Mouse (Mus musculus): ENCODE data around the gene Lmntd1. TPM values are rescaled to one million over a fixed set of nuclear protein-coding genes. Genes with fewer than 3 reads are reported as not detected.

Gene Lmntd1
- total RNA-seq, 2 experiments from 2014 or later, result 2.0 to 2.3 TPM

GRCm38 (mm10) chr6:145361109-145361694, 252.9 kb downstream of the Lmntd1 start:
- DNase-seq (ENCODE audit: low spot score in 2 of 2), result no peak
- Histone ChIP-seq H3K27ac (no peak overlapping the region), H3K4me3 (no peak overlapping the region)
- no peak for TF ChIP-seq CTCF (conservative IDR thresholded peaks at IDR 0.05)

GRCm38 (mm10) chr6:145359470-145360430, 254.4 kb downstream of the Lmntd1 start:
- H3K4me3 ChIP-seq, result no peak overlapping the region
- DNase-seq (ENCODE audit: low spot score in 2 of 2), result peak; percentile 38 to 73
- TF ChIP-seq CTCF (conservative IDR thresholded peaks at IDR 0.05), result peak; percentile 97
- H3K27ac ChIP-seq, result no peak overlapping the region

GRCm38 (mm10) chr6:145358001-145358400, 256.1 kb downstream of the Lmntd1 start:
- H3K4me3 ChIP-seq, result no peak overlapping the region
- no peak for TF ChIP-seq CTCF (conservative IDR thresholded peaks at IDR 0.05)
- no peak for DNase-seq (ENCODE audit: low spot score in 2 of 2)
- no peak overlapping the region for H3K27ac ChIP-seq

- H3K27ac ChIP-seq, result no peak overlapping the region
- H3K4me3 ChIP-seq, result no peak overlapping the region
- no peak for DNase-seq (ENCODE audit: low spot score in 2 of 2)
- peak; percentile 12; the same call in 1 of the 2 replicates for TF ChIP-seq CTCF (conservative IDR thresholded peaks at IDR 0.05)
Measured at GRCm38 (mm10) chr6:145353806-145354205, 260.3 kb downstream of the Lmntd1 start.

GRCm38 (mm10) chr6:145352705-145353104, 261.4 kb downstream of the Lmntd1 start:
- Histone ChIP-seq H3K27ac (no peak overlapping the region), H3K4me3 (no peak overlapping the region)
- TF ChIP-seq CTCF (conservative IDR thresholded peaks at IDR 0.05), result no peak
- DNase-seq (ENCODE audit: low spot score in 2 of 2), result no peak

- Histone ChIP-seq H3K4me3 (no peak overlapping the region), H3K27ac (no peak overlapping the region)
- DNase-seq (ENCODE audit: low spot score in 2 of 2), result no peak
- peak; percentile 63 for TF ChIP-seq CTCF (conservative IDR thresholded peaks at IDR 0.05)
Measured at GRCm38 (mm10) chr6:145348196-145348915, 265.8 kb downstream of the Lmntd1 start.

- no peak for DNase-seq (ENCODE audit: low spot score in 2 of 2)
- no peak overlapping the region for H3K4me3 ChIP-seq
- no peak for TF ChIP-seq CTCF (conservative IDR thresholded peaks at IDR 0.05)
- H3K27ac ChIP-seq, result no peak overlapping the region
Measured at GRCm38 (mm10) chr6:145347641-145348040, 266.5 kb downstream of the Lmntd1 start.

GRCm38 (mm10) chr6:145346789-145347557, 267.1 kb downstream of the Lmntd1 start:
- no peak for DNase-seq (ENCODE audit: low spot score in 2 of 2)
- H3K4me3 ChIP-seq, result no peak overlapping the region
- H3K27ac ChIP-seq, result no peak overlapping the region
- TF ChIP-seq CTCF (conservative IDR thresholded peaks at IDR 0.05), result no peak

GRCm38 (mm10) chr6:145346305-145346704, 267.8 kb downstream of the Lmntd1 start:
- H3K27ac ChIP-seq, result no peak overlapping the region
- H3K4me3 ChIP-seq, result no peak overlapping the region
- no peak for TF ChIP-seq CTCF (conservative IDR thresholded peaks at IDR 0.05)
- no peak for DNase-seq (ENCODE audit: low spot score in 2 of 2)

GRCm38 (mm10) chr6:145344719-145345118, 269.4 kb downstream of the Lmntd1 start:
- no peak for TF ChIP-seq CTCF (conservative IDR thresholded peaks at IDR 0.05)
- no peak for DNase-seq (ENCODE audit: low spot score in 2 of 2)
- Histone ChIP-seq H3K27ac (no peak overlapping the region), H3K4me3 (no peak overlapping the region)

GRCm38 (mm10) chr6:145343457-145343856, 270.7 kb downstream of the Lmntd1 start:
- Histone ChIP-seq H3K27ac (no peak overlapping the region), H3K4me3 (no peak overlapping the region)
- DNase-seq (ENCODE audit: low spot score in 2 of 2), result no peak
- no peak for TF ChIP-seq CTCF (conservative IDR thresholded peaks at IDR 0.05)

- H3K4me3 ChIP-seq, result no peak overlapping the region
- no peak overlapping the region for H3K27ac ChIP-seq
- no peak for DNase-seq (ENCODE audit: low spot score in 2 of 2)
- TF ChIP-seq CTCF (conservative IDR thresholded peaks at IDR 0.05), result no peak
Measured at GRCm38 (mm10) chr6:145342836-145343235, 271.3 kb downstream of the Lmntd1 start.

Measured in layer of hippocampus, adult 2 months (tissue).